Mouse (Mus musculus) neural tube, embryonic 10.5 days (tissue): ENCODE measurements around the gene Tmem161a.

Source experiments
- DNase-seq: peaks from one replicate; pipeline ENCODE4 v3.0.0-alpha.2; 2017; ENCODE audit warnings: low spot score; ENCODE audit errors: extremely low spot score

Tmem161a gene

DNA sequence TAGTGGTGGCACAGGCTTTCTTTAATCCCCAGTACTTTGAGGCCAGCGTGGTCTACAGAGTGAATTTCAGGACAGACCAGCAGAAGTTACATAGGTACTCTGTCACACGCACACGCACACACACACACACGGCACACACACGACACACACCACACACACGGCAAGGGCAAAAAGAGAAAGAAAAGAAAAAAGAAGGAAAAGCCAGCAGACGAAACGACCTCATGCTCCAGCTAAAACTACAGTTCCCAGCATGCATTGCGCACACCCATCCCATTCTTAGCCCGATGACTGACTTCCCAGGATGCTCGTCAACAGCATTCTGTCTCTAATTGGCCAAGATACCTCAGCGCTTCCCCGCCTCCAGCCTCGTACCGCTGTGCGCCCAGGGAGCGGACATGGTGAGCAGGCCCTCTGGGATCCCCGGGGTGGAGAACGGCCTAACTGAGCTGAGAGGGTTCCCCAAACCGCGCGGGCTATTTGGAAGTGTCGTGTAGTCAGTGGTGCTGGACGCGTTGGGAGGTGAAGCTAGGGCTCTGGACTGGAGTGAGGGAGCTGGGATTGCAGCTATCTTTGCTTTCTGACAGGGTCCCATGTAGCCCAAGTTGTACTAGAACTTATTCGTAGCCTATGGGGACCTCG is at the start of gene Tmem161a:
Gene Tmem161a (plus strand): TSS at position 314 of the 639 bp plus-strand sequence.
- DNase-seq: peak; percentile 88

DNA sequence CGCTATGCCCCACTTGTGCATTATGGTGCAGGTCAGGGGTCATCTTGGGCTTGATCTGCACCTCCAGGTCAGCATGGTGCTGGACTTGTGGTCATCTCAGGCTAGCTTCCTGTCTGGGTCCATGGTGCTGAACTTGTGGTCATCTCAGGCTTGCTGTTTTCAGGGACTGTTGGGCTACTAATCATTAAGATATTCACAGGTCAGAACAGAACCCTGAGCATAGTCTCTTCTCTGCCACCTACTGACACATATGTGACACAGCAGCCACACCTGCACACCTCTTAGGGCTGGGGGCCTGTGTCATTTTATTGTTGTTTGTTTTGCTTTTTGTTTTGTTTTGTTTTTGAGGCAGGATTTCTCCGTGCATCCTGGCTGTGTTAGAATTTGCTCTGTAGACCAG is 49.3 kb upstream of the Tmem161a start:
- DNase-seq: no peak

GRCm38 (mm10) chr8:70124992-70125391 is 47.2 kb upstream of the Tmem161a start:
- DNase-seq: no peak

DNA sequence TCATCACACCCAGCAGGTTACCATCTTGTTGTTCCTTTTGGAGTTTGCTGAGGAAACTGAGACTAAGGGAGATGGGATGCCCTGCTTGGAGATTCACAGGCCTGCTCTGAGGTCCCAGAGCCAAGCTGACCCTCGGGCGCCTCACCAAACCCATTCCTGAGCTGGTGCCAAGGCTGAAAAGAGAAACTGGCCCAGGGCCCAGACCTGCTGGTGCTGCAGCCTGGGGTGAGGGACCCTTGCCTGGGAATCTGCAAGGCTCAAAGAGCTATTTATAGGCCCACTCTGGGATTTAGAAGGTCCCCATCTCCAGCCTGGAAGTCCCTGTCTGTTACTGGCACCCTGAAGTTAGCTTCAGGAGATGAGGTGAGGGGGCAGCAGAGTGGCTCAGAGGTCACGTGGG is 43.7 kb upstream of the Tmem161a start:
- DNase-seq: no peak

GRCm38 (mm10) chr8:70129309-70129952 is 42.7 kb upstream of the Tmem161a start:
- DNase-seq: no peak

DNA sequence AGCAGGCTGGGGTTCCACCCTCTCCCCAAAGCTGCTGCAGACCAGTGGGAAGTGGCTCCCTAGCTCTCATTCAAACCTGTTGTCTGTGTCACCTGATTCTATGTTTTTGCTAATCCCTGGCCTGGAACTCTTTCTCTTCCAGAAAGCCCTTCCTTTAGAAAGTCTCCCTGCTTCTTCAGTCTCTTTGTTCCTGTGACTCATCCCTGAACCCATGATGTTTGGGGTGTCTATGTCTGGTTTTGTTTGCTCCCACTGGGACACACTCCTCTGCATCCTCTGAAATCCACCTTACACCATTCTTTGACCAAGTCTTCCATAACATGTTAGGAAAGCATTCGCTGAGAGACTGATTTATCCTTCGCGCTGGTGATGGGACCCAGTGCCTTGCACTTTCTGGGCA is 42.1 kb upstream of the Tmem161a start:
- DNase-seq: no peak

- DNase-seq: peak; percentile 77
These were observed 40.8 kb upstream of the Tmem161a start, which contains the start of gene Nr2c2ap for GRCm38 (mm10) chr8:70131166-70131883. Nr2c2ap (plus strand) TSS chr8:70131333.

DNA sequence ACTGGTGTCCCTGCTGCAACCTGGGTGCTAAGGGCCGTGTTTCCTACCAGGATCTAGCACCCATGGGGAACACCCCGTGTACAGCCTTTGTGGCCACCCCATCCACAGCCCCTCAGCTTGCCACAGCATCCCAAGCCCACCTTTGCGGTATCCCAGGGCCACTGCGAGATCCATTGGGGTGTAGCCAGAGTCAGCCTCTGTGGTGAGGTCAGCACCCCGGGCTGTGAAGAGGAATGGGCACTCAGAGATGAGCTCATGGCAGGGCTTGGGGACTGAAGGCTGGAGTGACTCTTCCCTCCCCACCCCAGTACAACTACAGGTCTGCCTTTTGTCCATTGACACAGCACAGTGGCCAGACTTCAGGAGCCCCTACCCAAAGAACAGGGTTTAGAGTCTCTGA is 38.1 kb upstream of the Tmem161a start:
- no peak for DNase-seq

- no peak for DNase-seq
These were observed 37.2 kb upstream of the Tmem161a start for GRCm38 (mm10) chr8:70134931-70135330.

- DNase-seq: no peak
These were observed 35.6 kb upstream of the Tmem161a start for GRCm38 (mm10) chr8:70136591-70136990.

DNA sequence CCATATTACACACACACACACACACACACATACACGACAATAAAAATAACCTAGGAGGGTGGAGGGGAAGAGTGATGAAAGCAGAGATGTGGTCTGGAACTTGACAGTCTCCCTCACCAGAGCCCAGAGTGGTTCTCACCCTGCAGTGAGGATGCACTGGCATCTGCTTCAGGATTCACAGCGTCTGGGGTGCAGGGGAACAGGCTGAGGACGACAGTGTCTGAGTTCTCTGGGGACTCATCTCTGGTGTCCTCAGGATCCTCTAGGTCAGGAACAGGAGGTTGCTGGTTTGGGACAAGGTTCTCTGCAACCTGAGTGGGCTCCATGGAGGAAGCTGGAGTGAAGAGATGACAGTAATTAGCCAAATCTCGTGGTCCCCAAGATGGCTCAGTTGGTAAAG is 34.3 kb upstream of the Tmem161a start:
- no peak for DNase-seq

DNA sequence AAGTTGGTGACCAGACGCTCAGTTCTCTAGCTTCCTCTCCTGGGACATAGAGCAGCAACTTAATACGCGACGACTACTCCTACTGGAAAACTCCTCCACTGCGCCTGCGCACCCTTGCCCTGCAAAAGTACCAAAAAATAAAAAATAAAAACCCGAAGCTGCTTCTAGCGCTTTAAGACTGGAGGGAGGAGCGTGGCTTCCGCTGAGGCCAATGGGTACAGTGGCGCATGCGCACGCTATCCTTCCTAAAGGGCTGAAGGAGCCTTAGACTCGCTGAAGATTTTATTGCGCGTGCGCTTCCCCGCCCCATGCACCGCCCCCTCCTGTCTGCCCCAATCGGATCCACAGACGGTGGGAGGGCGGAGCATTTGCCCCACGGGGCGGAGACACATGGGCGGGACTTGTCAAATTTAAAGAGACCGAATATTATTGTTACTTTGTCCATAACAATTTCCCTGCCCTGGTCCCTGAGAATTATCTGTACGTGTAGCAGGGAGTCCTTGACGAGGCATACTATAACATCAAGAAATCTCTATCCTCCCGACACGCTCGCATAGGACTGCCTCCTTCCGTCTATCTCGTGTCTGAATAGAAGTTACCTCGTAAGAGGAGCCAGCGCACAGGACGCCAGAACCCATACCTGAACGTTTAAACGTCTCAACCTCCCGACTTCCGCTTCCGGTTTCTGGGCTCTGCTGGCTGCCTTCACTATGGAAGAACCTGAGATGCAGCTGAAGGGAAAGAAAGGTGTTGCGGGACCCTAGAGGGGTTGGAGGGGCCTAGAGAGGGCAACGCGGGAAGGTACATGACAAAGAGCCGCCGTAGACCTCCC is 32.9 kb upstream of the Tmem161a start, which contains the start of the genes Rfxank, Borcs8 and Mef2b:
Gene Rfxank (minus strand): TSS at position 129 of the 832 bp plus-strand sequence.
Gene Borcs8 (plus strand): TSS at position 474 of the 832 bp plus-strand sequence.
Gene Mef2b (plus strand): TSS at position 686 of the 832 bp plus-strand sequence.
- peak; percentile 96 for DNase-seq

DNA sequence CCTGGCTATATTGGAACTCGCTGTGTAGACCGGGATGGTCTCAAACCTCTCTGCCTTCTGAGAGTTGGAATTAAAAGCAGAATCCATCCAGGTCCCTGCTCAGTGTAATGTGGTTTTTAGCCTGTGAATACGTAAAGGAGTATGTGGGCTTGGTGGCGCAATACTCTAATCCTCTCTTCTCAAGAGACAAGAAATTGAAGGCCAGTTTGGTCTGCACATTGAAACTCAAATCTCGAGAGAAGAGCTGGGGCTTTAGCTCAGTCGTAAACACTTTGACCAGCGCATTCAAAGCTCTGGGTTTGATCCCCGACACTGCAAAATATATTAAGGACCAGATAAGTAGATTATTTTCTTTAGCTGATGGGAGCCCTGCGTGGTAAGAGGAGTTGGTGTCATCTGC is 32.2 kb upstream of the Tmem161a start:
- DNase-seq: no peak

- DNase-seq: no peak
These were observed 24.2 kb upstream of the Tmem161a start for GRCm38 (mm10) chr8:70147678-70148607.

GRCm38 (mm10) chr8:70150158-70150557 is 22.0 kb upstream of the Tmem161a start:
- no peak for DNase-seq

DNA sequence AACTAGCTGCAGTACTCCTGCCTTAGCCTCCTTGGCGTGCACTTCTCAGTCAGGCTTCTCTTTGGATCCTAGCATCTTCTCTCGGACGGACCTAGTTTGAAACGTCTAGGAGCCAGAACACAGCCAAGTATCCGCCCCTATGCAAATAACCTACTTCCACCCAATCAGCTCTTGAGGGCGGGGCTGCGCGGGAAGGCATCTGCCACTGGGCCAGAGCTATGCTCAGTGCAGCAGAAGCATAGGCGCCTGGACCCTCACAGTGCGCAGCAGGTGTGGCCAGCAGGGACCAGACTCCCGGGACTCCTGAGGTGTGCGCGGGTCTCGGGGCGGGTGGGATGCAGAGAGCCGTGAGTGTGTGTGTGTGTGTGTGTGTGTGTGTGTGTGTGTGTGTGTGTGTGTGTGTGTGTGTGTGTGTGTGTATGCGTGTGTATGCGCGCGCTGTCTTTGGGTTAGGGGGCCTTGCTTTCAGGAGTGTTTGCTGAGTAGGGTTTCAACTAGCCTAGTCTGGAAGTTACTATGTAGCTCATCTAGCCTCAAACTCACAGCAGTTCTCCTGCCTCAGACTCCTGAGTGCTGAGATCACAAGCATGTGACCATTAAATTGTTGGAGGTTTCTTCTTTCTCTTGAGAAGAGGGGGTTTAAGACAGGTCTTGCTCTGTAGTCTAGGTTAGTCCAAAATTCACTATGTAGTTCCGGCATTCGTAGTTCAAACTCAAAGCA is 19.5 kb upstream of the Tmem161a start:
- DNase-seq: peak; percentile 74

GRCm38 (mm10) chr8:70157240-70157800 is 14.8 kb upstream of the Tmem161a start:
- no peak for DNase-seq

DNA sequence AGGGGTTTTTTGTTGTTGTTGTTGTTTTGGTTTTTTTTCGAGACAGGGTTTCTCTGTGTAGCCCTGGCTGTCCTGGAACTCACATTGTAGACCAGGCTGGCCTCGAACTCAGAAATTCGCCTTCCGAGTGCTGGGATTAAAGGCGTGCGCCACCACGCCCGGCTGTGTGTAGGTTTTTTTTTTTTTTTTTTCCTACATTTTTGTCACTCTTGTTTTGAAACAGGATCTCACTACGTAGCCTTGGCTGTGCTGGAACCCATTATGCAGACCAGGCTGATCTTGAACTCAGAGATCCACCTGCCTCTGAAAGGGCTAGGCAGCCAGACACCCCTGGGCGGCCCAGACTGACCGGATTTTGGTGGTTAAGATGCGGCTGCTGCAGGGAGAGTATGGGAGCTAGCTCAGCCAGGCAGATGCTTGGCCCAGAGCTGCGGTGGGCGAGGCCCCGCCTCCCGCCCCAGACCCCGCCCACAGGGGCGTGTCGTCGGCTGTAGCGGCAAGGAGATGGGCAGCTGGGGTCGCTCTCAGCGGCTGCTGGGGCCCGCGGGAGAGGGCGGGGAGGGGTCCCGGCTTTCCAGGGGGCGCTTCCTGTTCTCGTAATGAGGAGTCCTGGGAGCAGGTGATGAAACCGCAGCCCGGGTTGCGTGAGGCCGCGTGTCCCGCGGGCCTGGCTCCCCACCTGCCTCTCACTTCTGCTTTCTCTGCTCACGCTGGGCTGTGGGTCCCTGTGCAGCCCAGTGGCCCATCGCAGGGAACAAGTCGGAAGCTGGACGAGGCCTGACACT is 13.9 kb upstream of the Tmem161a start:
- DNase-seq: peak; percentile 85
